Mouse (Mus musculus) brain, embryonic 14.5 days (tissue): ENCODE results near the gene Shisal2a.

ENCODE experiments used
- CTCF ChIP-seq: fragments of 200-500 bp; IDR thresholded peaks from 2 replicates; pipeline ENCODE4 v1.5.1; 2012; ENCODE audit warnings: inconsistent platforms, mild to moderate bottlenecking, moderate library complexity, borderline replicate concordance; ENCODE audit not compliant: insufficient read depth, insufficient read length; ENCODE audit errors: extremely low read depth
- POLR2A ChIP-seq: fragments of 200-500 bp; IDR thresholded peaks from 2 replicates; pipeline ENCODE4 v1.6.1; 2012; ENCODE audit warnings: mild to moderate bottlenecking, inconsistent platforms, borderline replicate concordance; ENCODE audit not compliant: poor library complexity, insufficient read depth, insufficient read length, severe bottlenecking; ENCODE audit errors: extremely low read depth

DNA sequence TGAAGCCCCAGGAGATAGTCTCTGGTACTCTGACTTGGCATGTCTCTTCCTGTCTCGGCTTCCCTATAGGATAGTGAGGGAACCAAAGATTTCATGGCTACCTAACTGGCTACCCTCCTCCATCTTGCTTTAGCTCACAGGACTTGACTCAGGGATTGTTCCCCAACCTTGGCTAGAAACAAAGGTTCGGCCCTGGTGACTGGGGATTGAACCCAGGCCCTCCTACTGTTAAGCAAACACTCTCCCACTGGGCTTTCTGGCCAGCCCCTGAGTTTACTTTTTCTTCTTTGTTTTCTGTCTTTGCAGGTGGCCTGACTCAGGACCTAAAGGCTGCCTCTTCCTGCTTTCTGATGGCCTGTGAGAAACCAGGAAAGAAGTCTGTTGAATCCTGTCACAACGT is 45.3 kb downstream of the Shisal2a start:
- TF ChIP-seq CTCF (no peak), POLR2A (no peak)
